Mouse (Mus musculus): ENCODE data around the gene Ttk.
A peak's percentile ranks its signal among the peaks of the same experiment; 100 is the strongest.

Ttk gene

DNA sequence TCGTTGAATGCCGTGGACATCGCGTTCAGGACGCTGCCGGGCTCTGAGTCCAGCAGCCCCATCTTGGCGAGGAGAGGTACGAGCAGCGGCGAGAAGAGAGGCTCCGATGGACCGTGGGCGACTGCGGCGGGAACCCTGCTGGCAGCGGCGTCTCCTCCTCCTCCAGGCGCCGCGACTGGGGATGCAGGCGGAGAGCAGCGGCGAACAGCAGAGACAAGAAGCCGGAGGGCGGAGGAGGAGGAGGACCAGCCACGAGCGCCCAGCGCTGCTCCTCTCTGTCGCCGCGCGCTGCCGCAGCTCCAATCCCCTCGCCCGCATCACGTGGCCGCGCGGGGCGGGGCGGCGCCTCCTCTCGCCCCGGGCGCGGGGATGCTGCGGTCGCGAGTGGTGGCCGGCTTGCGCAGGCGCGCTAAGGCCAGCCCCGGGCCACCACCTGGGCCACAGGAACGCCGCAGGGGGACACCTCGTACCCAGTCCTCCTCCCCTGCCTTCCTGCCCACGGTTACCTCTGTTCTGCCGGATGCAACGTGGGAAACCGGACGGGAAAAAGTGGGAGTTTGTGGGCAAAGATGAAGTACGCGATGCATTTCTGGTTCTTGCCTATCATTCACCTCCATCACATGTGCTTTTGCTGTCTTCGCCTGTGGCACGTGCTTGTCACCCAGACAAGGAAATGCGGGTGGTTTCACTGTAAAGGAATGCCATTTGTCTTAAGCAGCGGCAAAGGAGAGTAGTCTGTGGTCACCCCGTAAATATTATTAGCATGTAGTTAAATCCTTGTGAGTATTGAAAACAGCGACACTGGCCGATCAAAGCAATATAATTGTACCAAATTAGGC is 28.3 kb upstream of the Ttk start, which contains the start of gene Elovl4:
Gene Elovl4, minus strand, starts transcription at position 301 of the 839 bp plus-strand sequence.
- no peaks in the 10 kb centered on the region for H3K9me3 ChIP-seq (ENCODE audit: low read length)
- H3K27me3 ChIP-seq (ENCODE audit: insufficient read depth, low read length): peaks cover 53% of the 10 kb centered on the region
- H3K36me3 ChIP-seq (ENCODE audit: insufficient read depth, low read length): no peaks in the 10 kb centered on the region
- TF ChIP-seq NANOG (IDR thresholded peaks at IDR 0.05; ENCODE audit: borderline replicate concordance, low read length) (no peak), CTCF (conservative IDR thresholded peaks at IDR 0.05; ENCODE audit: low read length) (no peak), POU5F1 (IDR thresholded peaks at IDR 0.05; ENCODE audit: borderline replicate concordance, low read length) (no peak)
- peak within 1 kb of the TSS; percentile 86 for H3K4me3 ChIP-seq (replicated peaks; ENCODE audit: low read length)
- peaks cover 15% of the 10 kb centered on the region for H3K4me1 ChIP-seq (replicated peaks; ENCODE audit: low read depth, low read length)

DNA sequence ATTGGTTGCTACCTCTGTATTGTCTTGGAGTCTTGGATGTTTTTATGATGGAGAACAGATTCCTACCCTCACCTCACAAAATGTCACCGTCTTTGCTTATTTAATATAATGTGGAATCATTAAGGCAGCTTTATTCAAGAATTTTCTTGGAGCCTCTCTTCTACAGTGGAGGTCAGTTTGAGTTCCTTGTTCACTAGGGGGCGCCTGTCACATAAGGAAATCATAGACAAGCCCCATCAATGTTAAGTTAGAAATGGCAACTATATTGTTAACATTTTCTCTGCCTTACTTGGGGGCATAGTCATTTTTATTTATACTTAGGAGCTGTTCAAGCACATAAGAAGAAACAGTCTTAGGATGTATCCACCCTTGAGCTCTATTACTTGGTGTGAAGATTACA is 26.9 kb upstream of the Ttk start:
- no peaks in the 10 kb centered on the region for H3K36me3 ChIP-seq (ENCODE audit: insufficient read depth, low read length)
- no peak overlapping the region for H3K4me3 ChIP-seq (replicated peaks; ENCODE audit: low read length)
- H3K9me3 ChIP-seq (ENCODE audit: low read length): no peaks in the 10 kb centered on the region
- peaks cover 50% of the 10 kb centered on the region for H3K27me3 ChIP-seq (ENCODE audit: insufficient read depth, low read length)
- TF ChIP-seq CTCF (conservative IDR thresholded peaks at IDR 0.05; ENCODE audit: low read length) (peak; percentile 69), NANOG (IDR thresholded peaks at IDR 0.05; ENCODE audit: borderline replicate concordance, low read length) (no peak)
- peaks cover 15% of the 10 kb centered on the region for H3K4me1 ChIP-seq (replicated peaks; ENCODE audit: low read depth, low read length)

DNA sequence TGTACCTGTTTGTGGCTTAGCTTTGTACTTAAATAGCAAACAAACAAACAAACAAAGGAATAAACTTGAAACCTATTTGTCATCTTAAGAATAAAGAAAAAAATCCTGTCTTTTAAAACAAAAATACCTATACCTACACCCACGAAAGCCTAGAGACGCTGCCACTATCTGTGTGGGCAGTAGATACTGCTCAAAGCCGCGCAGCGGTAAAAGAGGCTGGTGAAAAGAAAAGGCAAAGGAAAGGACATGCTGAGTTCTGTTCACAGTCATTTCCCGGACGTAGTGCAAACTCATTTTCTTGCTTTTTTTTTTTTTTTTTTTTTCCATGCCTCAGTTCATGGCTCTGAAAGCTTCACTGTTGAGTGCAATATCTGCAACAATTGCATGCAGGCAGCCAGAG is 15.3 kb upstream of the Ttk start:
- no peaks in the 10 kb centered on the region for H3K36me3 ChIP-seq (ENCODE audit: insufficient read depth, low read length)
- TF ChIP-seq NANOG (IDR thresholded peaks at IDR 0.05; ENCODE audit: borderline replicate concordance, low read length) (no peak), CTCF (conservative IDR thresholded peaks at IDR 0.05; ENCODE audit: low read length) (no peak), POU5F1 (IDR thresholded peaks at IDR 0.05; ENCODE audit: borderline replicate concordance, low read length) (no peak)
- H3K27me3 ChIP-seq (ENCODE audit: insufficient read depth, low read length): no peaks in the 10 kb centered on the region

DNA sequence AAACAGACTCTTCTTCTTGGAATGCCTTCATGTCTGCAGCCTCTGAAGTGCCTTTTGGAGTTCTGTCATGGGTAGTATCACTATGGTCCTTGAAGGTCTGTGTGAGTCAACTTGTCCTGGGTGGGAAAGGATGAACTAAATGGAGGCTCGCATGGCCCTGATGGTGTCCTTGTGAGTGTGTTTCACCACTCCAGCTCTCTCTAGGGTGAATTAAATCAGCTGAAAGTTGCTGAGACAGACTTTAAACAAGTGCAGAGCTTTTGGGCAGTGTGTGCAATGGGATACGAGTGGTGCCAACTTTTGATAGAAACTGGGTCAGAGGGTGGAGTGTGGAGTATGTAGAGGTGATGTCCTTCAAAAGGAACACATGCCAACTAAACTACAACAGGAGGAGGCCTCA is 13.5 kb upstream of the Ttk start:
- Histone ChIP-seq H3K9me3 (ENCODE audit: low read length) (no peaks in the 10 kb centered on the region), H3K4me3 (replicated peaks; ENCODE audit: low read length) (no peak overlapping the region), H3K4me1 (replicated peaks; ENCODE audit: low read depth, low read length) (peaks cover 10% of the 10 kb centered on the region), H3K27me3 (ENCODE audit: insufficient read depth, low read length) (no peaks in the 10 kb centered on the region), H3K36me3 (ENCODE audit: insufficient read depth, low read length) (no peaks in the 10 kb centered on the region)
- TF ChIP-seq NANOG (IDR thresholded peaks at IDR 0.05; ENCODE audit: borderline replicate concordance, low read length) (no peak), POU5F1 (IDR thresholded peaks at IDR 0.05; ENCODE audit: borderline replicate concordance, low read length) (no peak)

More for the DNA sequence above, 15.3 kb upstream of the Ttk start:
- Histone ChIP-seq H3K9me3 (ENCODE audit: low read length) (no peaks in the 10 kb centered on the region), H3K4me1 (replicated peaks; ENCODE audit: low read depth, low read length) (peaks cover 10% of the 10 kb centered on the region), H3K4me3 (replicated peaks; ENCODE audit: low read length) (no peak overlapping the region)

DNA sequence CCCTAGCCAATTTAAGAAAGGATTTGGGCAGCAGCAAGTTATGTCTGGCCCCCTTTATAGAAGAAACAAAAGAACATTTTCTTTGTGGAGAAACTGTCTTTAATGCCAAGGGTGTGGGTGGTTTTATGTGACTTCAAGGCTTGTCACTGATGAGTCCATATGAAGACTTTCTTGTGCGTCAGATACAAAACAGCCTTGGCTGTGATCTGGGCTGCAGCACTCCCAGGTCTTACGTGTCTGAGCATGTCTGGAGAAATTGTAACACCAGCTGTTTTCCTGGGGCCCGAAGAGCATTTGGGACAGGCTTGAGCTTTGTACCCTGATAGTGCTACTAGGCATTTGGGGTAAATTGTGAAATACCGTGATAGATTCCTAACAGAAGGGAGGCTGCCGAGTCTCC is 11.6 kb upstream of the Ttk start:
- Histone ChIP-seq H3K36me3 (ENCODE audit: insufficient read depth, low read length) (no peaks in the 10 kb centered on the region), H3K9me3 (ENCODE audit: low read length) (no peaks in the 10 kb centered on the region), H3K4me3 (replicated peaks; ENCODE audit: low read length) (no peak overlapping the region), H3K4me1 (replicated peaks; ENCODE audit: low read depth, low read length) (peaks cover 10% of the 10 kb centered on the region), H3K27me3 (ENCODE audit: insufficient read depth, low read length) (no peaks in the 10 kb centered on the region)
- TF ChIP-seq NANOG (IDR thresholded peaks at IDR 0.05; ENCODE audit: borderline replicate concordance, low read length) (no peak), CTCF (conservative IDR thresholded peaks at IDR 0.05; ENCODE audit: low read length) (no peak)

DNA sequence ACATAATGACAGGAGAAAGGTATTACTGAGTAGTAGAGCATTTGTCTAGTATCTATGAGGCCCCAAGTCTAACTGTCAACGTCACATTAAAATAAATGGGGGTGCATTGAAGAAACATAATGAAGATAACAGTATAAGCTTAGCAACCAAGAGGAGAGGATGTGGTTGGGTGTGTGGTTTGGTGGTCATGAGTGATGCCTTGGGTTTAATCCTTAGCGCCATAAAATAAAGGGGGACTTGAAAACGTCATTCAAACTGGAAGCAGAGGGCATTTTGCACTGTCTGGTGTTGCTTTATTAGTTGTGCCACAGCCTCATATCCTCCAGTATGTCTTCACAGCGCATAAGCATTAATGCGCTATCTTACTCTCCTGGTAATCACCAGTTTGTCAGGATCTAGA is 4.6 kb upstream of the Ttk start:
- H3K4me1 ChIP-seq (replicated peaks; ENCODE audit: low read depth, low read length): peaks cover 4% of the 10 kb centered on the region; the same call in 1 of the 2 replicates
- no peaks in the 10 kb centered on the region for H3K36me3 ChIP-seq (ENCODE audit: insufficient read depth, low read length)
- H3K9me3 ChIP-seq (ENCODE audit: low read length): no peaks in the 10 kb centered on the region
- H3K27me3 ChIP-seq (ENCODE audit: insufficient read depth, low read length): no peaks in the 10 kb centered on the region
- no peak overlapping the region for H3K4me3 ChIP-seq (replicated peaks; ENCODE audit: low read length)
- no peak for TF ChIP-seq CTCF (conservative IDR thresholded peaks at IDR 0.05; ENCODE audit: low read length)
- TF ChIP-seq NANOG (IDR thresholded peaks at IDR 0.05; ENCODE audit: borderline replicate concordance, low read length): no peak
- no peak for TF ChIP-seq POU5F1 (IDR thresholded peaks at IDR 0.05; ENCODE audit: borderline replicate concordance, low read length)

DNA sequence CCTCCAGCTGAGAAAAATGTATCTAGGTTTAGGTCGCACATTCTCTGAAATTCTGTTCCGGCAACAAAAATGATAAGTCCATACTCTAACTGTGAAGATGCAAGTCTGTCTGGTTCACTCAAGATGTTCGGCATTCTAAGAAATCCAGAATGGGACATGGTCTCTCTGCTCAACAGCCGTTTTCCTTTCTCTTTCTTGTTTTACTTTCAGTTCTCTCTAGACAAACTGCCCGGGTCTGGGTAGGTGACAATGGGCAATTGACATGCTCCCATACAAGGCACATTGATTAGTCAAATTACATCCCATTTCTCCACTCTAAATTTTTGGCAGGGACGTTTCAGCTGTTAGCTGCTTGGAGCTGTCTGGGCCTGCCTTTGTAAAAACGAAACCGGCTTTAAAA is 3.3 kb upstream of the Ttk start:
- H3K27me3 ChIP-seq (ENCODE audit: insufficient read depth, low read length): no peaks in the 10 kb centered on the region
- peaks cover 15% of the 10 kb centered on the region for H3K4me1 ChIP-seq (replicated peaks; ENCODE audit: low read depth, low read length)
- TF ChIP-seq NANOG (IDR thresholded peaks at IDR 0.05; ENCODE audit: borderline replicate concordance, low read length) (no peak), POU5F1 (IDR thresholded peaks at IDR 0.05; ENCODE audit: borderline replicate concordance, low read length) (no peak), CTCF (conservative IDR thresholded peaks at IDR 0.05; ENCODE audit: low read length) (no peak)
- no peak overlapping the region for H3K4me3 ChIP-seq (replicated peaks; ENCODE audit: low read length)
- H3K36me3 ChIP-seq (ENCODE audit: insufficient read depth, low read length): no peaks in the 10 kb centered on the region
- H3K9me3 ChIP-seq (ENCODE audit: low read length): no peaks in the 10 kb centered on the region

DNA sequence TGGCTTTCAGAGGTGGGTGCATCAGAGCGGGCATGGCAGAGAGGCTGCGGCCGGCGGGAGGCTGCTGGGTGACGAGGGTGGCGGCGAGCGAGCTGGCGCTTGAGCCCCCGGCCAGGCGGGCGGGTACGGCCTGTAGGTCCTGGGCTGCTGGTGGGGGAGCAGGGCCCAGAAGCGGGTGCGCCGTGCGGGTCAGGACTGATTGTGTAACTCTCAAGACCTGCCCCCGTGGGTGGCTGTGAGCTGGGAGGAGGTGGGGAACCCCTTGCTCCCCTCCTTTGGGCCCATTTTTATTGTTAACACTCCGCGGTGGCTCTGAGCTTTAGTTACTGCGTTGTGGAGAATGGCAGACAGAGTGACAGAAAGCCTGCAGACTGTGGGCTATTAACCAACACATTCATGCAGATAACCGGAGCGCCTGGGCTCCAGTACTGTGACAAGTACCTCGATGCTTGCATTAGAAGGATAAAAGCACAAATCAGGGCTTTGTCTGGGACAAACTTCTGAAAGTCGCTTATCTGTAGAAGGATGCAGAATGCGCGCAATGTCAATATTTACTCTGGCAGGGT is 342 bp downstream of the Ttk start:
- Histone ChIP-seq H3K27me3 (ENCODE audit: insufficient read depth, low read length) (no peaks in the 10 kb centered on the region), H3K9me3 (ENCODE audit: low read length) (no peaks in the 10 kb centered on the region), H3K4me1 (replicated peaks; ENCODE audit: low read depth, low read length) (peaks cover 26% of the 10 kb centered on the region), H3K4me3 (replicated peaks; ENCODE audit: low read length) (peak overlapping the region; percentile 97), H3K36me3 (ENCODE audit: insufficient read depth, low read length) (peaks cover 17% of the 10 kb centered on the region)
- TF ChIP-seq NANOG (IDR thresholded peaks at IDR 0.05; ENCODE audit: borderline replicate concordance, low read length): no peak
- no peak for TF ChIP-seq CTCF (conservative IDR thresholded peaks at IDR 0.05; ENCODE audit: low read length)
- TF ChIP-seq POU5F1 (IDR thresholded peaks at IDR 0.05; ENCODE audit: borderline replicate concordance, low read length): no peak
